Mouse (Mus musculus) forebrain, postnatal 0 days (tissue): ENCODE results near the gene Eps8l2. TPM values are rescaled to one million over a fixed set of nuclear protein-coding genes. Genes with fewer than 3 reads are reported as not detected.

ENCODE experiments used
- ATAC-seq: fragments of 200-750 bp; cut with Nextera tagmentation; 2 replicates; pipeline ENCODE4 v1.8.0; 2017; ENCODE audit warnings: mild to moderate bottlenecking, moderate library complexity
- DNase-seq: peaks from one replicate; pipeline ENCODE4 v3.0.0-alpha.2; 2015
- H3K27ac ChIP-seq: fragments of 300-500 bp; sonication (generic); 2 replicates; pipeline ENCODE4 v1.5.1; 2014; ENCODE audit warnings: low read depth, mild to moderate bottlenecking, antibody characterized with exemption, low read length, moderate library complexity, mixed read lengths
- H3K27me3 ChIP-seq: fragments of 300-500 bp; sonication (generic); 2 replicates; pipeline ENCODE4 v1.6.1; 2014; ENCODE audit warnings: mild to moderate bottlenecking, low read length, mixed read lengths; ENCODE audit not compliant: insufficient read depth
- H3K36me3 ChIP-seq: fragments of 300-500 bp; sonication (generic); 2 replicates; pipeline ENCODE4 v1.6.1; 2014; ENCODE audit warnings: mild to moderate bottlenecking, moderate library complexity; ENCODE audit not compliant: insufficient read depth
- H3K4me1 ChIP-seq: fragments of 300-500 bp; sonication (generic); 2 replicates; pipeline ENCODE4 v1.6.1; 2014; ENCODE audit warnings: antibody characterized with exemption; ENCODE audit not compliant: insufficient read depth
- H3K4me2 ChIP-seq: fragments of 300-500 bp; sonication (generic); 2 replicates; pipeline ENCODE4 v1.6.1; 2014; ENCODE audit warnings: low read depth, mild to moderate bottlenecking, moderate library complexity
- H3K4me3 ChIP-seq: fragments of 300-500 bp; sonication (generic); 2 replicates; pipeline ENCODE4 v1.5.1; 2014; ENCODE audit warnings: low read depth, low read length, mixed read lengths
- H3K9ac ChIP-seq: fragments of 300-500 bp; sonication (generic); 2 replicates; pipeline ENCODE4 v1.6.1; 2014; ENCODE audit warnings: mild to moderate bottlenecking
- H3K9me3 ChIP-seq: fragments of 300-500 bp; sonication (generic); 2 replicates; pipeline ENCODE4 v1.6.1; 2016; ENCODE audit warnings: low read length
- CTCF ChIP-seq: sonication (generic); IDR thresholded peaks from 2 replicates; pipeline ENCODE4 v1.5.1; 2016; ENCODE audit warnings: antibody characterized with exemption, control low read depth, low read depth
- WGBS: fragments of 180-500 bp; shearing (Covaris S2); extraction: QIAGEN DNeasy Blood & Tissue Kit; methylation state at CpG from one replicate; pipeline ENCODE4 v1.1.7; 2014; 5-methylcytosine and 5-hydroxymethylcytosine counted together
- polyA plus RNA-seq: library from polyadenylated mRNA; unstranded; fragments of >200 nt; fragmentation: Nextera tagmentation; extraction: Ambion mirVana; gene quantifications from 2 replicates; pipeline ENCODE4 v1.2.1, GENCODE M21; 2015
- total RNA-seq: library from RNA; depleted of rRNA; stranded (reverse); fragments of >200 nt; gene quantifications from 2 replicates; pipeline ENCODE4 v1.2.3, GENCODE M21; 2014; rRNA removed

Gene Eps8l2
- 1.0 and 1.1 TPM in 2 replicates for total RNA-seq
- polyA plus RNA-seq: 0.74 and 0.82 TPM in 2 replicates

DNA sequence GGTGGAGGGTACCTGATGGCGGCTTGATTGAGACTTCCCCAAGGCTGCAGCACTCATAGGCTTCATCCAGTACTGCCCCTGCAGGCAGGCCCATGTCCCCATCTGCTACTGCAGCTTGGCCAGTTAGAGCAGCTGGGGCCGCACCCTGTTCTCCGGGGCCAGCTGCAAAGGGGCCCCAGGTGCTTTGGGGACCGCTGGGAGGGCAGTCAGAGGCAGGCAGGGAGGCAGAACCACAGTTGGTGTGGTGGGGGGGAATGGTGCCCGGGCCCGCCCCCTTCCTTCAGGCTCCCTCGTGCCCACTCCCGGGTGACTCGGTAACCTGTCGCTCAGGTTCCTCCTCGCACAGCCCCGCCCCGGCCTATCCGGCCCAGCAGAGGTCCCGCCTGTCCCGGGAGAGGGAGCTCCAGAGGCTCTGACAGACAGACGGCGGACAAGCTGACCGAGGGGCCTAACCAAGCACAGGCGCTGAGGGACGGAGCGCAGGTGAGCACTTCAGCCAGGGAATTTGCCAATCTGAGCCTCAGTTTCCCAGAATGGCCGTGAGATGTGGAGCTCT is at the start of gene Eps8l2:
Gene Eps8l2, plus strand, starts transcription at position 305 of the 556 bp plus-strand sequence.
- Histone ChIP-seq H3K4me1 (no peaks in the 10 kb centered on the region), H3K27ac (no peak within 1 kb of the TSS), H3K27me3 (no peaks in the 10 kb centered on the region), H3K4me2 (no peak within 1 kb of the TSS), H3K36me3 (0 out of 2 replicates have a peak, but pooled peaks cover 10% of the 10 kb centered on the region), H3K4me3 (no peak within 1 kb of the TSS), H3K9ac (no peak within 1 kb of the TSS), H3K9me3 (no peaks in the 10 kb centered on the region)
- no peak for ATAC-seq
- DNase-seq: no peak
- no peak for TF ChIP-seq CTCF
- WGBS: 10% methylated on average over 23 of the region's 23 CpGs

DNA sequence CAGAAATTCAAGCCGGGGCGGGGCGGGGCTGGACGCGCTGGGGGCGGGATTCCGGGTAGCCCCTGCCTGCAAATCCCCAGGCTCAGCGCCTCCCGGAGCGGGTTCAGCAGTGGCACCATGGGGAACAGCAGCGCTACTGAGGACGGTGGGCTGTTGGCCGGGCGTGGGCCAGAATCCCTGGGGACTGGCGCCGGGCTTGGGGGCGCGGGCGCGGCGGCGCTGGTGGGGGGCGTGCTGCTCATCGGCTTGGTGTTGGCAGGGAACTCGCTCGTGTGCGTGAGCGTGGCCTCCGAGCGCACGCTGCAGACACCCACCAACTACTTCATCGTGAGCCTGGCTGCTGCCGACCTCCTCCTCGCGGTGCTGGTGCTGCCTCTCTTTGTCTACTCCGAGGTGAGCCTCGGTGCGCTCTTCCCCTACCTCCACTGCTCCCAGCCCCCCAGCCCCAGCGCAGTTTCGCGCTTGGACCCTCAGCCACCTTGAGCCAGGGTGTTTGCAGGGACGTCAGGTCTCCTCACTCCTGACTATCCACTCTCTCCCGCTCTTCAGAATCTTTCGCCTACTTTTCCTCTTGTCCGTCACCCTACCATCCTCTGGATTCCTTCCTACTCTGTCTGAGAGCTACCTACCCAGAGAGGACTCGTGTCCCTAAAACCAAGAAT is 46.6 kb upstream of the Eps8l2 start, which contains the start of gene Drd4:
Gene Drd4, plus strand, starts transcription at position 86 of the 662 bp plus-strand sequence.
- WGBS: 3% methylated on average over 45 of the region's 46 CpGs
- ATAC-seq: peak; percentile 72
- Histone ChIP-seq H3K36me3 (peaks cover 4% of the 10 kb centered on the region), H3K4me3 (peak within 1 kb of the TSS; percentile 50), H3K27me3 (peaks cover 32% of the 10 kb centered on the region), H3K9me3 (no peaks in the 10 kb centered on the region), H3K4me1 (peaks cover 6% of the 10 kb centered on the region; the same call in 1 of the 2 replicates), H3K4me2 (peak within 1 kb of the TSS; percentile 96), H3K9ac (peak within 1 kb of the TSS; percentile 64), H3K27ac (no peak within 1 kb of the TSS)
- no peak for TF ChIP-seq CTCF
- DNase-seq: peak; percentile 72

- Histone ChIP-seq H3K9me3 (no peaks in the 10 kb centered on the region), H3K36me3 (peaks cover 9% of the 10 kb centered on the region), H3K27me3 (peaks cover 32% of the 10 kb centered on the region), H3K9ac (peak overlapping the region; percentile 64; the same call in 1 of the 2 replicates), H3K4me2 (peak overlapping the region; percentile 96), H3K27ac (no peak overlapping the region), H3K4me3 (peak overlapping the region; percentile 50), H3K4me1 (peaks cover 6% of the 10 kb centered on the region; the same call in 1 of the 2 replicates)
- WGBS: 41% methylated on average over 15 of the region's 15 CpGs
- no peak for TF ChIP-seq CTCF
- peak; percentile 26; the same call in 1 of the 2 replicates for ATAC-seq
- no peak for DNase-seq
Measured at GRCm38 (mm10) chr7:141292583-141293388, 45.9 kb upstream of the Eps8l2 start.

DNA sequence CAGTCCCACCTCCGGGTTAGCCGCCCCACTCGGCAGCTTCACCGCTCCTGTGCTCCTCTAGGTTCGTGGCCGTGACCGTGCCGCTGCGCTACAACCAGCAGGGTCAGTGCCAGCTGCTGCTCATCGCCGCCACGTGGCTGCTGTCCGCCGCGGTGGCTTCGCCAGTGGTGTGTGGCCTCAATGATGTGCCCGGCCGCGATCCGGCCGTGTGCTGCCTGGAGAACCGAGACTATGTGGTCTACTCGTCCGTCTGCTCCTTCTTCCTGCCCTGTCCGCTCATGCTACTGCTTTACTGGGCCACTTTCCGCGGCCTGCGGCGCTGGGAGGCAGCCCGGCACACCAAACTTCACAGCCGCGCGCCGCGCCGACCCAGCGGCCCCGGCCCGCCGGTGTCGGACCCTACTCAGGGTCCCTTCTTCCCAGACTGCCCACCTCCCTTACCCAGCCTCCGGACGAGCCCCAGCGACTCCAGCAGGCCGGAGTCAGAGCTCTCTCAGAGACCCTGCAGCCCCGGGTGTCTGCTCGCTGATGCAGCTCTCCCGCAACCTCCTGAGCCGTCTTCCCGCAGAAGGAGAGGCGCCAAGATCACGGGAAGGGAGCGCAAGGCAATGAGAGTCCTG is 44.7 kb upstream of the Eps8l2 start:
- 0 out of 2 replicates have a peak, but pooled peaks have one; percentile 13 for TF ChIP-seq CTCF
- peak overlapping the region; percentile 30 for H3K4me3 ChIP-seq
- no peak overlapping the region for H3K27ac ChIP-seq
- H3K9me3 ChIP-seq: no peaks in the 10 kb centered on the region
- ATAC-seq: peak; percentile 12; the same call in 1 of the 2 replicates
- WGBS: under 1% methylated on average over 52 of the region's 53 CpGs
- peaks cover 6% of the 10 kb centered on the region; the same call in 1 of the 2 replicates for H3K4me1 ChIP-seq
- H3K9ac ChIP-seq: peak overlapping the region; percentile 25; the same call in 1 of the 2 replicates
- DNase-seq: no peak
- peaks cover 15% of the 10 kb centered on the region for H3K36me3 ChIP-seq
- peak overlapping the region; percentile 62 for H3K4me2 ChIP-seq
- peaks cover 32% of the 10 kb centered on the region for H3K27me3 ChIP-seq

DNA sequence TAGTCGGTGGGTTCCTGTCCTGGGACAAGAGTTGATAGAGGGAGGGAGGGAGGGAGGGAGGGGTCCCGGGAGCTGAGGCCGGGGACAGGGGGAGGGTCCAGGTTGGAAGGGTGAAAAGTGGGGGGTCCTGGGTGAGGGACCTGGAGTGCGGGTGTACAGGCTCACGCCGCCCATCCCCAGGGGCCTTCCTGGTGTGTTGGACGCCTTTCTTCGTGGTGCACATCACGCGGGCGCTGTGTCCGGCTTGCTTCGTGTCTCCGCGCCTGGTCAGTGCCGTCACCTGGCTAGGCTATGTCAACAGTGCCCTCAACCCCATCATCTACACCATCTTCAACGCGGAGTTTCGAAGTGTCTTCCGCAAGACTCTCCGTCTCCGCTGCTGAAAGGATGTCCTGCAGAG is 44.2 kb upstream of the Eps8l2 start:
- peaks cover 17% of the 10 kb centered on the region for H3K36me3 ChIP-seq
- no peak overlapping the region for H3K27ac ChIP-seq
- WGBS: 9% methylated on average over 22 of the region's 22 CpGs
- H3K9me3 ChIP-seq: no peaks in the 10 kb centered on the region
- DNase-seq (no peak), ATAC-seq (no peak)
- H3K4me2 ChIP-seq: peak overlapping the region; percentile 62
- peak overlapping the region; percentile 30 for H3K4me3 ChIP-seq
- no peak for TF ChIP-seq CTCF
- H3K4me1 ChIP-seq: peaks cover 6% of the 10 kb centered on the region; the same call in 1 of the 2 replicates
- H3K9ac ChIP-seq: 0 out of 2 replicates have a peak overlapping the region, but pooled peaks have one; percentile 25
- peaks cover 32% of the 10 kb centered on the region for H3K27me3 ChIP-seq

DNA sequence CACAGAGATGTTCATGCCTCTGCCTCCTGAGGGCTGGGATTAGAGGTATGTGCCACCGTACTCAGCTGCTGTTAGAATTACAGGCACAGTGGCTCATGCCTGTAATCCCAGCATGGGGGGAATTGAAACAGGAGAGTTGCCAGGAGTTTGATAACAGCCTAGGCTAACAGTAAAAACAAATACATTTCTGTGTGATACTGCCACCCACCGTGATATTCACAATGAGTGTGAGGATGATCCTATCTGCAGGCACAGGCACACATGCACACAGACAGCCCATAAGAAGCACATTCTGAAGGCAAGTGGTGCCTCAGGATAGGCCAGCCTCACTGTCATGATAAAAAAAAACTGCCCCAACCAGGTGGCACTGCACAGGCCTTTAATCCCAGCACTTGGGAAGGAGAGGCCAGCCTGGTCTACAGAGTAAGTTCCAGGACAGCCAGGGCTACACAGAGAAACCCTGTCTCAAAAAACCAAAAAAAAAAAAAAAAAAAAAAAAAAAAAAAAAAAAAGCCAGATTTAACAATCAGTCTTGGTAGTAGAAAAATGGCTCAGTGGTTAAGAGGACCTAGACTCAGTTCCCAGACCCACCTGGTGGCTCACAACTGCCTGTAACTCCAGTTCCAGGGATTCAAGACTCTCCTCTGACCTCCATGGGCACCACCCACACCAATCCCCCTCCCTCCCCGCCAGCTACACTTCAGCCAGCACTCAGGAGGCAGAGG is 40.6 kb upstream of the Eps8l2 start:
- no peak for TF ChIP-seq CTCF
- peaks cover 23% of the 10 kb centered on the region for H3K27me3 ChIP-seq
- DNase-seq (no peak), ATAC-seq (no peak)
- peaks cover 3% of the 10 kb centered on the region; the same call in 1 of the 2 replicates for H3K4me1 ChIP-seq
- no peaks in the 10 kb centered on the region for H3K9me3 ChIP-seq
- 77% methylated on average over 3 of the region's 3 CpGs for WGBS
- H3K4me2 ChIP-seq: no peak overlapping the region
- H3K4me3 ChIP-seq: no peak overlapping the region
- no peak overlapping the region for H3K27ac ChIP-seq
- H3K9ac ChIP-seq: no peak overlapping the region
- peaks cover 45% of the 10 kb centered on the region for H3K36me3 ChIP-seq
